Mouse (Mus musculus): ENCODE measurements around the gene Uggt1.

The Uggt1 gene

GRCm38 (mm10) chr1:36098432-36098831, 146.1 kb downstream of the Uggt1 start:
- in situ Hi-C loops (cut with MboI; ENCODE audit: low pct_unique_long_range_greater_than_20kb in 1 of 2, low sequenced_read_pairs in 2 of 2, unreplicated experiment in 1 of 2): no loop called here

DNA sequence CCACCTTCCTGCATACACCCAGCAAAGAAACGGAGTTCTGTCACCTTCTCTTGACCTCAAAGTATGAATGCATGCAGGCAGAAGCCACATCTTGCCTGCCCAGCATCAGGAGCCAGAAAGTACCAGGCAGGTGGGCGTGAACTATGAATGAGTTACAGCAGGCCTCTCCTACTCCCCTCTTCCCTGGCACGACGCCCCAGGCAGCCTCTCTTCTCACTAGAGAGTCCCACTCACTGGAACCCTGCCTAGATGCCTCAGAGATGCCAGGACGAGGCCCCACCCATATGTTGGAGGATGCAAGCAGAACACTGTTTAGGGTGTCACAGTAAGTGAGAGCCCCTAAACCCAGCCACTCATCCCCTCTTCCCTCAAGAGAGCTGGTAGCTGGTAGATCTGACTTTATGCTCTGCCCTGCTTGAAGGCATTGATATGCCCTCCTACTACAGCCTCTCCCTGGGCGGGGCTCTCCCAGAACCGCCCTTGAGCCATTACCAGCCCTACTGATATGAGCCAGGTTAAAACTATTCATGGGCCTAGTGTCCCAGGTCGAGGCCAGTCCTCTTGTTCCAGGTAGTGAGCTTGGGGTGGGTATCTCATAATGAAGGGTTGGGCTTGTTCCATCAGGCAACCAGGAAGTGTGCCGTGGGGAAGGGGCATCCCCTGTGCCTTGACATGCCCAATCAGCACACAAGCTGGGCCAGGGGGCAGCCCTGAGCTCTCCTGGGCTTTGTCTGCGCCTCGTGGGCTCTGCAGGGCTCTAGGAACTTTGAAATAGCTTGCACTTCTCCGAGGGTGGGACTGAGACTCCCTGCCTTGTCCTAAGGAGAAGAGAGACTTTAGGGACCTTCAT, 148.9 kb downstream of the Uggt1 start:
- in situ Hi-C loops (cut with MboI; ENCODE audit: low pct_unique_long_range_greater_than_20kb in 1 of 2, low sequenced_read_pairs in 2 of 2, unreplicated experiment in 1 of 2): no loop called here

GRCm38 (mm10) chr1:36093741-36094140, 150.8 kb downstream of the Uggt1 start:
- in situ Hi-C loops (cut with MboI; ENCODE audit: low pct_unique_long_range_greater_than_20kb in 1 of 2, low sequenced_read_pairs in 2 of 2, unreplicated experiment in 1 of 2): no loop called here

GRCm38 (mm10) chr1:36091246-36091645, 153.3 kb downstream of the Uggt1 start:
- in situ Hi-C loops (cut with MboI; ENCODE audit: low pct_unique_long_range_greater_than_20kb in 1 of 2, low sequenced_read_pairs in 2 of 2, unreplicated experiment in 1 of 2): no loop called here

DNA sequence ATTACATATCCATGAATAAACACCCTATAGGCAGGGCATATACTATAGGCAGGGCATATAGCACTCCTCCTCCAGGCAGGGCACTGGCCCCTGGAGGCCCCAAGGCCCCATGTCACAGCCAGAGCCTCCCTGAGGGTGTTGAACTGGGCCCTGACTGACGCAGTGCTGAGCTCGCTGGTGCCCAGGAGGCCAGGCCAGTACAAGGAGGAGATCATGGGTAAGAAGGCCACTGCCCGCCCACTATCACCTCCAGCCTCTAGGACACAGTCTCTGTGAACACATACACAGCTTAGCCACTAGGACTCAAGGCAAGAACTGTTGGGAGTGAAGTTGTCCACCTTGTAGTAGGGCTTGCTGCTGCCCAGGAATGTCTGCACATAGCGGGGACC, 153.8 kb downstream of the Uggt1 start:
- in situ Hi-C loops (cut with MboI; ENCODE audit: low pct_unique_long_range_greater_than_20kb in 1 of 2, low sequenced_read_pairs in 2 of 2, unreplicated experiment in 1 of 2): no loop called here

All from mouse embryonic stem cell (cell line).